Mouse (Mus musculus): ENCODE results near the gene Osbpl9.

DNA sequence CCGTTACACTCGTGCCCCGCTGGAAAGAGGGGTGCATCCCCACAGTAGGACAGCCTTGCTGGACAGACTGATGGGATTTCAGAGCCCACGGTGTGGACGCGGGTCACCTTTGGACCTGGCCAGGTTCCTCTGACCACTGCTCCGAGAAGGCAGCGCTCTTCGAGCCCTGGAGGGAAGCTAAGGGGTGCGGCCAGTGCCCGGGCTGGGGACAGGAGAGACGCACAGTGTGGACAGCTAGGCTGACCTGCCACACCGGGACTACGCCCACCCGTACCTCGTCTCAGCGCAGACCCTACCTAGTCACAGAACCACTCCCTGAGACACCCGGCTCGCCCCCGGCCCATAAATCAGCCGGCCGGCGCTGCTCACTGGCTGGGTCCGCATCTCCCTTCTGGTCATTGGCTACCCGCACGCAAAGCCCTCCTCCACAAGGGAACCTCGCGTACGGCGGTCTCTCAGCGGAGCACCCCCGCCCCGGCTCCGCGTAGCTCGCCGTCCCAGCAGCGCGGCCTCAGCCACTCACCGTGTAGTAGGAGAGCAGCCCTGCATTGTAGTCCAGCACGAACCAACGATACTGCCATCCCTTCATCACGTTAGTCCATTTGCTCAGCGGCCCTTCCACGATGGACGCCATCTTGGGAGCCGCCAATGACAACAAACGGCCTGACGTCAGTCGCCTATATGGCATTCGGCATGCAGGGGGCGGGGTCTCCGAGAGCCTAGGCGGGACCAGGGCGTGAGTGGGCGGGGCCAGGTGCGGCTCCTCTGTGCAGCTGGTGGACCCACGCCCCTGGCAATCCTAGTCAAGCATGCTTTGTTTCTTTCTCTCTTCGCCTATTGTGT is at the start of gene Osbpl9:
- no peak for TF ChIP-seq MAX (IDR thresholded peaks at IDR 0.05; ENCODE audit: low read depth)
- peak; percentile 80 for TF ChIP-seq POLR2A (IDR thresholded peaks at IDR 0.05; ENCODE audit: insufficient read length, low read depth)
- no peak for TF ChIP-seq CEBPB (IDR thresholded peaks at IDR 0.05; ENCODE audit: insufficient read depth, poor library complexity, severe bottlenecking)
- TF ChIP-seq POLR2AphosphoS2 (IDR thresholded peaks at IDR 0.05; ENCODE audit: insufficient read length, low read depth) = peak; percentile 91
